Mouse (Mus musculus): ENCODE data around the gene Ring1.
"Not testable (repeated sequence)": the region's sequence is repeated elsewhere in the genome, so short reads cannot be mapped to it uniquely, and the experiment has no call there.

Gene Ring1

DNA sequence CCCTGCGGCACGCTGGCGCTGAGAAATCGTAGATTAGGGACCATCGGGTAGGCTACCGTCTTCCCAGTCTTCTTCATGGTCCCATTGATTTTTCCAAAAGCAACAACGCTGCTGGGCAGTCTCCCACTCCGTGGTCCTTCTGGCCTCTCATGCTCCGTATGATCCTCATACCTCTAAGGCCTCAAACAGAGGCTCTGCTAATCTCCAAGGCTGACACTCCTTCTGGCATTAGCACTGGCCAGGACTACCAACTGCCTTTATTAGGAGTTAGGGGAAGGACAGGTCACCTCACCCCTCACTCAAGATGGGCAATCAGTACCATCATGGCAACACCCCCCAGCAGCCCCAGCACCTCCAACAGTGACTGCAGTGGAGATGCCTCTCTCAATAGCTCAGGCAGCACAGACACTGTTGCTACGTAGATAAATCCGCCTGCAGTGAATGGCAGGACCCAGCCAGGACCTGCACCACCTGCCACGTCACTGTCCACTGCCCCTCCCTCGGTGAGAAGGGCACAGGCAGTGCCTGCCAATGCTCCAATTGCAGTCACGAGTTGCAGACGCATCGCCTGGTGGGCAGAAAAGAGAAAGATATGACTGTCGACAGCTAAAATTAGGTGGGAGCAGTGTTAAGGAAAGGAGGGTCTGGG is 4.1 kb upstream of the Ring1 start:
- DNase-seq, result peak; percentile 68

DNA sequence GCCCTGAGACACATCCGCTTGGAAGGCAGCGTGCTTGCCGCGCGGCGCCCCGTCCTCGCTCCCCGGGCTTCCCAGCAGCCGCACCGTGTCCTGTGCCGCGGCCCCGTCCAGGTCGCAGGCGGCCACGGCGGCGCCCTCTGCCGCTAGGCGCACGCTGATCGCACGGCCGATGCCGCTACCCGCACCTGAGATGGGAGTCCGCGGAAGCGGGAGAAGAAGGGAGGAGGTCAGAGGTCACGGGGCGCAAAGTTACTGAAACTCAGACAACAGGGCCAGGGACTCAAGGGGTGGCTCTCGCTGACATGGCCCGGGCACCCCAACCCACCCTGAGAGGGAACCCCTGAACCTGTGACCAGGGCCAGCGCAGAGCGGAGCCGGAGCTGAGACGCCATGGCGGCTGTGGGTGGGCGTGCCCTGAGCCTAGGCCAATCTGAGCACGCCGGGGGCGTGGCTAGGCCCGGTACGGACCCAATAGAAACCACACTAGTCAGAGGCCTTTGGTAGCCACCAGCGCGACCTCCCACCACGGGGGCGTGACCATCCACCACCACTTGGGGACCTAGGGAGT is 3.3 kb upstream of the Ring1 start, which contains the start of gene H2-Ke6:
H2-Ke6 (minus strand) TSS at position 405 of the 568 bp plus-strand sequence.
- DNase-seq, result peak; percentile 93

DNA sequence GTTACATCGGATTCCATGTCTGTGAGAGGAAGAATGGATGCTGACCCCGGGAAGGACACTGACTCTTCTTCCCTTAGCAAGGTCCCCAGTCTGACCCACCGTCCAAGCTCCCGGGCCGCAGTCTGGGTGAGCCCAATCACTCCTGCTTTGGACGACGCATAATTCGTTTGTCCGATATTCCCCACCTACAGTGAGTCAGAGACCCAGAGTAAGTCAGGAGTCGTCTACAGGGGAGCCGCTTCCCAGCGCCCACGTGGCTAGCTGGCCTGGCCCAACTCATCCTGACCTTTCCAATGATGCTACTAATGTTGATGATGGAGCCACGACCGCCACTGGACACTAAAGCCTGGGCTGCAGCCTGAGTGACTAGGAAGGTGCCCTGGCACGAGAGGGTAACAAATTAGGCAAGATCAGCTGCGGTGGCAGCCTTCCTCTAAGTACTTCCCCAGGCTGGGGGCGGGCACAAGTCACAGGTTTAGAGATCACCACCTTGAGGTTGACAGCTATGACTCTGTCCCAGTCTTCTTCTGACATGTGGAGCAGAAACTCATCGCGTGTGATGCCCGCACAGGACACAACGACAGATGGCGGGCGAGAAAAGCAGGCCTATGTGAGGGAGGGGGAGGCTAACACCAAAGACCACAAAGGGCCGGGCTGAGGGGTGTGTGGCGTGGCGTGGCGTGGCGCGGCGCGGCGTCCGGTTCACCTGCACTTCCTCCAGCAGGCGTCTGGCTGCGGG is 2.6 kb upstream of the Ring1 start:
- peak; percentile 73 for DNase-seq

DNA sequence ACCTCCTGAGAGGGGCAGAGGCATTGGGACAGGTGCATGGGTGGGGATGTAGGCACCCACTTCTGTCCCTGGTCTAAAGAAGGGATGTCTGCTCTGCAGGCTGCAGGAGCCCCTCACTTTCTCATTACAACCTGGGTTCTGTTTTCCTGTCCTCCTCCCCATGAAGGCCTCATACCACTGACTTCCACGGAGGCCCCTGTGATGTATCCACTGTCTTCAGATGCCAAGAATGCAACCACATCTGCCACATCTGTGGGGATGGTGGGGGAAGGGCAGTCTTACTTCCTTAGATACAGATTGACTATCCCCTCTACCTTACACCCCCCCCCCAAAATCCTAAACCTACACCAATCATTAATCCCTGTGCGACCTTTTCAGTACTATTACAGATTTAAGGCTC is 1.7 kb upstream of the Ring1 start:
- DNase-seq, result no peak

DNA sequence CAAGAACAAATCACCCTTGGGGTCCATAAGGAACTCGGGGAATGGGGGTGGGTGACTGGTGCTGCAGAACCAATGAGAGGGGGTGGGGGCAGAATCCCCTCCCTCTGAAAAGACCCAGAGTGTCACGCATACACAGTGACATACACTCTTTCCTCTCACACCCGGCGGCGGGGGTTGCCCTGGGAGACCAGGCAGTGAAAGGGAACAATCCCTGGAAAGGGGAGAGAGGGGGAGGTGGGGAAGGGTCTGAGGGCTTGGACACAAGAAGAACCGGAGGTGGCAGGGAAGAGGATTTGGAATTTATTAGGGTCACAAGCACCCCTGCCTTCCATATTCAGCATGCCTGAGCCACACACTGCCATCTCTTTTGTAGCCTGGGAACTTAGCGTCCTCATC is 1.3 kb upstream of the Ring1 start:
- peak; percentile 69 for DNase-seq

DNA sequence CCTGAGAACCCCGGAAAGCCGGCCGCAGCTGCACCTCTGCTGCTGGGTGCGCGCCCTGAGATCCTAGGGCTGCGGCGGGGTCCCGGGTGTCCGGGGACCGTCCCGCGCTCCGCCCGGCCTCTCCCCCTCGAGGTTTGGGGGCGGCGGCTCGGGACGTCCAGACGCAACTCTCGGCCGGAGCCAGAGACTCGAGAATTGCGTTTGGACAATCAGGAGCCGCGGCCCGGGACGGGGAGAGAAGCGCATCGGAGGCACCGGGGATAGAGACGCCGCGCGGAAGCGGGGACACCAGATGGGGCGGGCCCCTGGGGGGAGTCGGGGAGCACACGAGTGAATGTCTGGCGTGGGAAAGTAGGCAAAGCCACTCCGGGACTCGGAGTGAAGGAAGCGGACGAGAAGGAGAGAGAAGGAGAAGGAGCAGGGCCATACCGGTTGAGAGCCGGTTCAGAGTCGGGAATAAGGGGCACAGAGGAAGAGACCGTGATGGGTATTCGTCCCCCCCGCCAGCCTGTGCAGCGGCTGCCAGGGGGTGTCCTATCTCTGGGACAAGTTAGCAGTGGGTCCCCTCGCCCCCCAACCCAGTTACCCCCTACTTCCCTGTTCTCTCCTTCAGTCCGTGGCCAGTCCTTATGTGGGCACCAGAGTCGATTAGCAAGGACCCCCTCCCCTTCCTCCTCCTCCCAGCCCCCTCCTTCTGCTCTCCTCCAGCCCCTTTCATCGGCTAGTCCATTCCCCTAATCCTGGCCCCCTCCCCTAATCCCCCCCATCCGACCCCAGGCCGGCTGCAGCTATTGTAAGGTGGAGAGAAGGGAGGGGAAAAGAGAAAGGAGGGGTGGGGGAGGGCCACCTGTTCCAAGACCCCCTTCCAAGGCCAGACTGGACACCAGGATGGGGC is 628 bp upstream of the Ring1 start:
- DNase-seq, result peak; percentile 52

DNA sequence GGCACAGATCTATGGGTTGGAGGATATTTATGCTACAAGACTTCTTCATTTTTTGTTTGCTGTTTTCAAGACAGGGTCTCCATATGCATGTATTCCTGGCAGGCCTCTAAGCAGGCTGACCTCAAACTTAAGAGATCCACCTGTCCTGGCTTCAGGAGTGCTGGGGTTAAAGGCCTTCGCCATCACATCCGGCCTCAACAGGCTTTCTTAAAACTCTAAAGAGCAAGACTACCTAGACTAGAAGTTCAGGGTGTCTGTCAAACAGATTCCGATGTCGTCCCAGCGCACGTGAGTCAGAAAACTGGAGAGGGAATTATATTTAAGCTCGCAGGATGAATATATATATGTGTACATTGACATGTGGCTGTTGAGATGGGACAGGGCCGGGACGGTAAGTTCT is 802 bp downstream of the Ring1 start:
- peak; percentile 32 for DNase-seq

DNA sequence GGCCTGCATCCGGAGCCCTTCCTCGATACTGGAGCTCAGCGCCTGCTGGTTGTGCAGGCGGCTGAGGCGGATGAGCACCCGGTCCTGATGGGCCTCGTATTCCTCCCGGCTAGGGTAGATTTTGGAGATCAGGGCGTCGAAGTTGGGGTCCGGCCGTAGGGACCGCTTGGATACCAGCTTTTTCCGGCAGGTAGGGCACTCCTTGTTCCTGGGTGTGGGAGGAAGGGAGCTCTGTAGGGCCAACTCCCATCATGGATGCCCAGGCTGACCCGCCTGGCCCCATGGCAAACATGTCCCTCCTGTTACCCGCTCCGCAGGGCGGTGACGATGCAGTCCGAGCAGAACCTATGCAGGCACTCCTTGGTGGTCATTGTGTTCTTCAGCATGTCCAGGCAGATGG is 1.5 kb downstream of the Ring1 start:
- no peak for DNase-seq

DNA sequence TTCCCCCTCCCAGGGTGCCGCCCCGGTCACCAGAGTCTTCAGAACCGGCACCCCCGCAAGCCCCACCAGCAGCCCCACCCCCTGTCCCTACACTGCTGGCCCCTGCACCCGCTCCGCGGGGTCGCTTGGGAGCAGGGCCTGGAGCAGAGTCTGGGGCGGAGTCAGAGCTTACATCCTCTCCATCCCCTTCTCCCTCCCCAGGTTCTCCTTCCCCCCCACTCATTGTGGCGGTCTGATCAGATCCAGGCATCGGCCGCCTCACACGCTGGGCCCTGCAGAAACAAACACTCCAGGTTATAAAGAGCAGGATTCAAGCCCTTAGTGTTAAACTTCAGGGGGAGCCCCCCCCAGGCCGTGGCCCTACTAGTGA is 2.1 kb downstream of the Ring1 start:
- peak; percentile 44 for DNase-seq

DNA sequence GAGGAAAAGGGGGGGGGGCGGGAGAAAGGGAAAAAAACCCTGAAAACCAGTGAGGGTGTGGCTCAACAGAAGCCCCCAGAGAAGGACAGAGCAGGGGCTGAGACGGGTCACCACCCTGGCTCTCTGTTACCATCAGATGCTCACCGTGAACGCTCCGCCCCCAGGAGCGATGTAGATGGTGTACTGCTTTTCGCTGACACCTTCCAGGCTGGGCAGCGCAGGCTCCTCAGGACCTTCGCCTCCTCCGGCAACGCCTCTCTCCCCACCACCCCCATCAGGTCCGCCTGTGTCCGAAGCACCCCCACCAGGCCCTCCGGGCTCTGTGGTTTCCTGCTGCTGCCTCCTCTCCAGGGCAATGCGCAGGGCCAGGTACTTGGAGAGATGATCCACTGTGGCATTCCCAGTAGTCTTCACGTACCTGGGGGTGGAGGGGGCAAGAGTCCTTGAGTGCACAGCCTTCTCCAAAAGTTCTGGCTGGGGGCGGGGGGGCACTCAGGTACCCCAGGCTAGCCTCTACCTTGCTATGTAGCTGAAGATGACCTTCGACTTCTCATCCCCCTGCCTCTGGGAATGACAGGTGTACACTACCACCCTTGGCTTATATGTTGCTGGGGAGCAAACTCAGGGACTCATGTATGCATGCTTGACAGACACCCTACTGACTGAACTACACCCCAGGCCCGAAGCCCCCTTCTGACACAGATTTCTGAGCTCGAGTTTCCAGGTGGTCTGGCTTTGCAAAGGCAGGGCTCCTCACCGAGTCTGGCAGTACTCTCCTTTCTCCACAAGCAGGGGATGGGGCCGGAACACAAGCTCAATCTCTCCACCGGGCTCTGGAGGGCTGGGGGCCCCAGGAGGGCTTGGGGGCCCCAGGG is 2.7 kb downstream of the Ring1 start:
- DNase-seq, result peak; percentile 36

DNA sequence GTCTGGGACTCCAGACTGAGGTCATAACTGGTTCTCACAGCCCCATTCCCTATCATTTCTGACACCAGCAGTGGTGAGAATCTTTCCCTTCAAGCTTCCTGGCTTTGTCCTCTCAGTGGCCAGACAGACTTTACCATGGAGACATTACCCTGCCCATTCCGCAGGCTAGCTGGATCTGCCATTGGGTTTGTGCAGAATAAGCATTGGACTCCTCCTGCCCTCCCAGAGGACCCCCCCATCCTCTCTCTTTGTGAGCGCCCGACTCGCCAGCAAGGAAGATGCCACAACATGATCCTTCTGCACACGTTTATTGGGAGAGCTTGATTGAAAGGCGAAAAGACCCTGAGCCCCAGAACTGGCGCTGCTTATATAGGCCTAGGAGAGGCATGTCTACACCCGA is 11.0 kb downstream of the Ring1 start:
- DNase-seq, result no peak

DNA sequence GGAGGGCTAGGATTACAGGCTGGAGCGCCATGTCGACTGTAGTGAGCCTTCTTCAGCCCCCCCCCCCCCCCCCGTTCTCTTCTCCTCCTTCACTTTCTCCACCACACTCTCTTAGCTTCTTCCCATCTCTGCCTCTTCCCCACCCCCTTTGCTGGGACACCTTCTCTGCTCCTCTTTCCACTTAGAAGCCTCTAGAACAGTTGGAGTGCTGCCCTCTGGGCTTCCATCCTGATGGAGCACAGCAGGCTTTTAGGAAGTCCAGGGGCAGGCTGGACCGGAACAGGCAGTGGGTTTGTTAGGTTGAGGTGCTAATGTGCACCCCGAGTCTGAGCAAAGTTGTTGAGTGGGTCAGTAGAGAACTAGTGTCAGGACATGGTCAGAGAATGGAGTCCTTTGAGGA is 14.3 kb downstream of the Ring1 start:
- DNase-seq, result no peak

DNA sequence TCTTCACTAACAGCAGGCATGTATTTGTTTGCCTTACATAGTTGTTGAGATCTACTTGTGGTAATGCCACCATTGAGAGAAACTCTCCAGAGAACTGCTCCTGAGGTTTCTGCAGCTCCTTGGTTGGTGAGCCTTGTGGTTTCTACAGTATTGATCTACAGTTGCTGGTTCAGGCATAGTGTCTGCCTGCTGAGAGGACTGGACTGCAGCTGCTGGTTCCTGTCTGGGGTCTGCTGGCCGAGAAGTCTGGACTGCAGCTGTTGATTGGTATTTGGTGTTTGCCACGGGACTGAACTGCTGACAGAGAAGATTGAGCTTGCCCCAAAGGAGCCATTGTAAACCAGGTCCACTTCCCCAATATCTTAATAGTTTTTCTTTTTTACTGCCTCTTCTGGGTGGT is 17.9 kb downstream of the Ring1 start:
- DNase-seq, result no peak

DNA sequence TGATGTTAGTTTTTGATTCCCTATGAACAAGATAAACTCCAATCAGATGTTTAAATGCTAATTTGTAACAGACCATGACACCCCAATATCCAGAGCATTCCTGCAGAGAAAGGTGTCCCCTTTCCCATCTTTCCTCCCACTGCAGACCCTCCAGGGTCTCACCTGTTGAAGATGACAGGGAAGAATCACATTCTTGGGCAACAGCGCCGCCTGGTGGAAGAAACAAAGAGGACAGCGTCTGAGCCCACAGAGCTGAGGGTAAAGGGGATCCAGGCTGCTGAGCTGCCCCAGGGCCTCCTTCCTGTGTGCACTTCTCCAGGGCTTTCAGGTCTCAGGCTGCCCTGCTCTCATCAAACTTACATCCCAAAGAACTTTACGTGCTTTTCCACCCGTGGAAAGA is 21.1 kb downstream of the Ring1 start:
- no peak for DNase-seq

DNA sequence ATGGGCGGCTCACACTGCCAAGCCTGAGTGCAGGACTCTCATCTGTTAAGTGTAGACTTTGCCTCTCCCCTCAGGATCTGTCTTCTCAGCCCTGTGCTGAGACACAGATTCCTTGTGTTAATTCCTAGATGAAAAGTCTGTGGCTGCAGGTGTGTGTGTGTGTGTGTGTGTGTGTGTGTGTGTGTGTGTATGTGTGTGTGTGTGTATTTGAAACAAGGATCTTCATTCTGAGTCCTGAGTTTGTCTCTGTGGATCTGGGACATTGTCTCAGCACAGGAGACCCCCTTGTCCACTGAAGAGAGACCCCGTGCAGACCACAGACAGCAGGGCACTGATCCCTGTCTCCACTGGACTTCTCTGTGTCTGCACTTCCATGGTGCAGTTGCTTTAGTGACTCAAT is 23.7 kb downstream of the Ring1 start:
- DNase-seq, result not testable (repeated sequence)

DNA sequence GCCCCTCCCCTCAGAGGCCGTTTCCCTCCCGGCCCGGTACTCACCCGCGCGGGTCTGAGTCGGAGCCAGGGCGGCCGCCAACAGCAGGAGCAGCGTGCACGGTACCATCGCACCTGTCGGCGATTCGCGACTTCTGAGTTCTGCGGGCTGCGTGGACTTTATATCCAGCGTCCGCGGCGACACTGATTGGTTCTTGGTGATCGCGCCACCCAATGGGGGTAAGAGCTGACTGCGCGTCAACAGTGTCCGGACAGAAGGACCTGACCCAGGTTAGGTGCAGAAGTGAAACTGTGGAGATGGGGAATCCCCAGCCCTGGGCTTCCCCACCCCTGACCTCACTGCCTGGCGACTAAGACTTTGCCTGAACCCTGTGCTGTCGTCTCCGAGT is 24.3 kb downstream of the Ring1 start, which contains the start of gene H2-K1:
H2-K1 (minus strand) TSS at position 198 of the 388 bp plus-strand sequence.
- peak; percentile 71 for DNase-seq

DNA sequence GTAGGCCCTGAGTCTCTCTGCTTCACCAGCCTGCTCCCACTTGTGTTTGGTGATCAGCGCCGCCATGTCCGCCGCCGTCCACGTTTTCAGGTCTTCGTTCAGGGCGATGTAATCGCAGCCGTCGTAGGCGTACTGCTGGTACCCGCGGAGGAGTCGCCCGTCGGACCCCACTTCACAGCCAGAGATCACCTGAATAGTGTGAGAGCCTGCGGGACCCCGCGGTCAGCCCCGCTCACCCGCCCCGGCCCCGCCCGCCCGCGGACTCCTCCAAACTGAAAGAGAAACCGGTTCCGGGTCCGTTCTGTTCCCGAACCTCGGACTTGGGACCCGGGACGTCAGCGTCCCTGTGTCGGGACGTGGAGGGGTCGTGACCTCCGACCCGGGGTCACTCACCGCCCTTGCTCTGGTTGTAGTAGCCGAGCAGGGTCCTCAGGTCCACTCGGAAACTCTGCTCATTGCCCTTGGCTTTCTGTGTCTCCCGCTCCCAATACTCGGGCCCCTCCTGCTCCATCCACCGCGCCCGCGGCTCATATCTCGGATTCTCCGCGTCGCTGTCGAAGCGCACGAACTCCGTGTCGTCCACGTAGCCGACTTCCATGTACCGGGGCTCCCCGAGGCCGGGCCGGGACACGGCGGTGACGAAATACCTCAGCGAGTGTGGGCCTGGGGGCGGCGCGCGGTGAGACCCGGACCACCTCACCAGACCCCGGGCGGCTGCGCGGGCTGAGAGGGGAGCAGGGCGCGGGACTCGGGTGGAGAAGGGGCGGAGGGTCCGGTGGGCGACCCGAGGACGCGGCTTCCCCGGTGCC is 24.9 kb downstream of the Ring1 start:
- peak; percentile 11 for DNase-seq

DNA sequence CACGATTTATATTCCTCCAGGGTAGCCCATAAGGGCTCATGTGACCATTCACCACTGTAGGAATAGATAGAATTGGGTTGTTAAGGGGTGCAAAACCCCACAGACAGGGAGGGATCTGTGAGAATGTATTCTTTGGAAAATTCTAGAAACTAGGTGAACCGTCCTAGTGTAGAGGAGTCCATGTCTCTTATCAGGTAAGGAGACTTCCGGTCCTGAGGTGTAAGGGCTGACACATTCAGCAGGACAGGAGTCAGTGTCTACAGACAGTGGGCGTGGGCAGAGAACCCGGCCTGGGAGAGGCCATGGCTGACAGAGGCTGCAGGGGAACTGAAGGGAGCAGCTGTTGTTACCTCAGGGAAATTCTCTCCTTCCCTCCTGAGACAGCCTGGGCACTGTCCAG is 25.8 kb downstream of the Ring1 start:
- DNase-seq, result not testable (repeated sequence)

DNA sequence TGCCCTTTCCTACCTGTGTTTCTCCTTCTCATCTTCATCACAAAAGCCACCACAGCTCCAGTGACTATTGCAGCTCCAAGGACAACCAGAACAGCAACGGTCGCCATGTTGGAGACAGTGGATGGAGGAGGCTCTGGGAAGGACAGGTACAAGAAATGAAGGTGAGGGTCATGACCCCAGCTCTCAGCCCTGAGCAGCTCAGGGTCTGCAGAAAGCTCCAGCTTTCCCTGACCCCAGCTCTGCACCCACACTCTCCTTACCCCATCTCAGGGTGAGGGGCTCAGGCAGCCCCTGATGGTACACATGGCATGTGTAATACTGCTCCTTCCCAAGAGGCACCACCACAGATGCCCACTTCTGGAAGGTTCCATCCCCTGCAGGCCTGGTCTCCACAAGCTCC is 27.5 kb downstream of the Ring1 start:
- DNase-seq, result not testable (repeated sequence)

DNA sequence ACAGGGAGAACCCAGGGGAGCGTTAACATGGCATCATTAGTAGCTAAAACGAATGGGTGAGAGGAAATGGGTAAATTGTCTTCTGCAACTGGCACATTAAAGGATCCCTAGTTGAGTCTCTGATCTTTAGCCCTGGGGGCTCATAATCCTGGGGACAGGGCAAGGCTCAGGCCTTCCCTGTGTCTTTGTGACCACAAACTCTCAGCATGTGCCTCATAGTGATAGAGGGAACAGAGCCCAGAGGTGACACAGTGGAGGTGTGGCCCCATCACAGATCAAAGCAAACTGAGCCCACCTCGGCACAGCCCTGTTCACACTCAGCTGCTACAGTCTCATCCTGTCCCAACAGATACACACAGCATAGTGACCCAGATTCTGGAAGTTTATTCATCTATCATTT is 28.8 kb downstream of the Ring1 start:
- no peak for DNase-seq

DNA sequence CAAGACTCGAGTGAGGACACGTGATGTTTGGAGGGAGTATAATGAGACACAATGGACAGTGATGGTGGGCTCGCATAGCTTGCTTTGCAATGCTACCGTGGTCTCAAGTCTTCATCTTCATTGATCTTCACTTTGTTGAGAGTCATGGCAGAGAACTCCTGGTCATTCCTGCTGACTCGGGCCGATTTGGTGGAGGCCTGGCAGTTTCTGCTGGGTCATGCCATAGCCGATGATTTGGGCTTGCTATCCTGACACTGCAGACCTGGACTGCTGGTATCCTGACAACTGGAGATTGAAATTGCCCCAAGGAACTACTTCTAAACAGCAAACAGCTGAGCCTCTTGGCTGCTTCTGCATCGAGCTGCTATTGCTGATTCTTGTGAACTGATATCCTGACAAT is 29.5 kb downstream of the Ring1 start:
- DNase-seq, result no peak

All from cerebellum, adult 9-11 months (tissue).